In genomic region chr17:56627530-56628277, GRCm38 (mm10) we compare ENCODE assay signal across 8 mouse cellular contexts. TPM values are rescaled to one million over a fixed set of nuclear protein-coding genes. Genes with fewer than 3 reads are reported as not detected.
DNase-seq lines count a peak whose midpoint lies in the region; ATAC-seq and TF ChIP-seq lines count a peak whose summit lies in the region.

Gene Catsperd, plus strand, starts transcription at chr17:56628143.

- H3K27me3 ChIP-seq in hindbrain, embryonic 12.5 days, result no peaks in the 10 kb centered on the region
- no peaks in the 10 kb centered on the region for H3K27me3 ChIP-seq in limb, embryonic 14.5 days (ENCODE audit: control insufficient read depth, insufficient read depth, low read length)
- H3K27me3 ChIP-seq in neural tube, embryonic 12.5 days (replicated peaks), result no peaks in the 10 kb centered on the region

- no peaks in the 10 kb centered on the region for H3K9me3 ChIP-seq in hindbrain, embryonic 12.5 days (replicated peaks)
- no peaks in the 10 kb centered on the region for H3K9me3 ChIP-seq in limb, embryonic 14.5 days (ENCODE audit: control insufficient read depth, low read length)
- no peaks in the 10 kb centered on the region for H3K9me3 ChIP-seq in neural tube, embryonic 12.5 days

- peaks cover 15% of the 10 kb centered on the region; the same call in 1 of the 2 replicates for H3K36me3 ChIP-seq in hindbrain, embryonic 12.5 days
- peaks cover 17% of the 10 kb centered on the region for H3K36me3 ChIP-seq in limb, embryonic 14.5 days (ENCODE audit: control insufficient read depth, insufficient read depth, low read length)
- H3K36me3 ChIP-seq in neural tube, embryonic 12.5 days, result peaks cover 8% of the 10 kb centered on the region

- H3K27ac ChIP-seq in layer of hippocampus, adult 2 months, result no peak within 1 kb of the TSS
- peak within 1 kb of the TSS; percentile 48 for H3K27ac ChIP-seq in hindbrain, embryonic 12.5 days
- peak within 1 kb of the TSS; percentile 82 for H3K27ac ChIP-seq in limb, embryonic 14.5 days (replicated peaks; ENCODE audit: low read depth, low read length)
- H3K27ac ChIP-seq in neural tube, embryonic 12.5 days, result no peak within 1 kb of the TSS

- no peak for TF ChIP-seq CTCF in layer of hippocampus, adult 2 months (conservative IDR thresholded peaks at IDR 0.05)

- peak; percentile 49 for ATAC-seq in hindbrain, embryonic 12.5 days (ENCODE audit: low FRiP score)
- ATAC-seq in limb, embryonic 14.5 days (ENCODE audit: low FRiP score, low read depth), result 0 out of 2 replicates have a peak, but pooled peaks have one; percentile 8
- peak; percentile 67 for ATAC-seq in neural tube, embryonic 12.5 days (ENCODE audit: low FRiP score, low read depth)

- peak within 1 kb of the TSS; percentile 49 for H3K9ac ChIP-seq in hindbrain, embryonic 12.5 days
- H3K9ac ChIP-seq in limb, embryonic 14.5 days (ENCODE audit: low read depth, low read length, severe bottlenecking), result peak within 1 kb of the TSS; percentile 41
- peak within 1 kb of the TSS; percentile 8; the same call in 1 of the 2 replicates for H3K9ac ChIP-seq in neural tube, embryonic 12.5 days

- peaks cover 18% of the 10 kb centered on the region for H3K4me1 ChIP-seq in hindbrain, embryonic 12.5 days
- H3K4me1 ChIP-seq in limb, embryonic 14.5 days (ENCODE audit: control insufficient read depth, insufficient read depth, low read length), result peaks cover 17% of the 10 kb centered on the region
- H3K4me1 ChIP-seq in neural tube, embryonic 12.5 days, result peaks cover 23% of the 10 kb centered on the region

- DNase-seq in layer of hippocampus, adult 2 months (ENCODE audit: low spot score in 2 of 2), result no peak
- DNase-seq in layer of hippocampus, postnatal 10 days (ENCODE audit: low spot score in 2 of 2), result no peak
- DNase-seq in brain, adult 2 months (ENCODE audit: low read depth, low spot score), result peak; percentile 68
- DNase-seq in limb, embryonic 14.5 days (ENCODE audit: low spot score), result no peak
- DNase-seq in left cerebral cortex, adult 11 months (ENCODE audit: low spot score), result no peak
- no peak for DNase-seq in frontal cortex, postnatal 25 days (ENCODE audit: low spot score in 2 of 2)

- 9% methylated on average over 26 of the region's 26 CpGs for WGBS in hindbrain, embryonic 12.5 days
- 9% methylated on average over 26 of the region's 26 CpGs for WGBS in limb, embryonic 14.5 days
- 7% methylated on average over 26 of the region's 26 CpGs for WGBS in neural tube, embryonic 12.5 days

- H3K4me2 ChIP-seq in hindbrain, embryonic 12.5 days (replicated peaks), result peak within 1 kb of the TSS; percentile 87
- H3K4me2 ChIP-seq in limb, embryonic 14.5 days (replicated peaks; ENCODE audit: low read depth, low read length, severe bottlenecking), result peak within 1 kb of the TSS; percentile 93
- H3K4me2 ChIP-seq in neural tube, embryonic 12.5 days (replicated peaks), result peak within 1 kb of the TSS; percentile 95

- peak within 1 kb of the TSS; percentile 63 for H3K4me3 ChIP-seq in layer of hippocampus, adult 2 months
- H3K4me3 ChIP-seq in hindbrain, embryonic 12.5 days, result peak within 1 kb of the TSS; percentile 95
- peak within 1 kb of the TSS; percentile 93 for H3K4me3 ChIP-seq in limb, embryonic 14.5 days (replicated peaks; ENCODE audit: low read length)
- H3K4me3 ChIP-seq in neural tube, embryonic 12.5 days, result peak within 1 kb of the TSS; percentile 98

- no peak for TF ChIP-seq POLR2A in limb, embryonic 14.5 days (IDR thresholded peaks at IDR 0.05; ENCODE audit: borderline replicate concordance, extremely low read depth, insufficient read depth, insufficient read length)

RNA-seq across cellular contexts. Expression of gene Catsperd, which starts in this region (rescaled TPM):
- 1 to 10 TPM; 1.1 to 1.8 TPM for total RNA-seq in layer of hippocampus, adult 2 months (2021)
- 1 to 10 TPM in 1 of 2 experiments, under 1 TPM in 1; 0.87 to 1.3 TPM for total RNA-seq in layer of hippocampus, postnatal 10 days (2021)
- 0.74 and 0.98 TPM in 2 replicates for polyA plus RNA-seq in hindbrain, embryonic 12.5 days (2016; fragmentation: Nextera tagmentation; extraction: Ambion mirVana)
- 1.0 TPM in 2 replicates for polyA plus RNA-seq in limb, embryonic 14.5 days (2012; rRNA removed)
- 0.48 and 0.58 TPM in 2 replicates for polyA plus RNA-seq in limb, embryonic 14.5 days (2014; fragmentation: Nextera tagmentation; extraction: Ambion mirVana)
- polyA plus RNA-seq in neural tube, embryonic 12.5 days (2016; fragmentation: Nextera tagmentation; extraction: Ambion mirVana), result 0.93 and 1.5 TPM in 2 replicates

Comparison
In these comparisons a context has a peak if more than half of its experiments do, and no peak if none do; other contexts are left out.
1. Peak in ATAC-seq, H3K4me3 ChIP-seq, H3K27ac ChIP-seq, H3K9ac ChIP-seq and H3K4me2 ChIP-seq in hindbrain, embryonic 12.5 days; RNA of the gene not detected or under 1 TPM.
2. ATAC-seq: peak in every context shown above with its lines; median percentile 67 in neural tube, embryonic 12.5 days; 49 in hindbrain, embryonic 12.5 days; 8 in limb, embryonic 14.5 days.